Mouse (Mus musculus): ENCODE measurements around the gene Tbc1d5.

- TF ChIP-seq CTCF (IDR thresholded peaks at IDR 0.05; ENCODE audit: control insufficient read depth, insufficient read depth, insufficient read length) = no peak
- no peak for TF ChIP-seq USF1 (IDR thresholded peaks at IDR 0.05; ENCODE audit: low read depth)
- no peak for TF ChIP-seq CEBPB (IDR thresholded peaks at IDR 0.05; ENCODE audit: low read depth)
- no peak for TF ChIP-seq MAX (IDR thresholded peaks at IDR 0.05)
- no peak for TF ChIP-seq MYOG (IDR thresholded peaks at IDR 0.05; ENCODE audit: control insufficient read depth, extremely low read depth, insufficient read length)
- no peak for TF ChIP-seq MYOD1 (IDR thresholded peaks at IDR 0.05; ENCODE audit: control insufficient read depth, insufficient read length, low read depth)
- TF ChIP-seq FOSL1 (IDR thresholded peaks at IDR 0.05; ENCODE audit: insufficient read depth, low read length, poor library complexity, severe bottlenecking) = no peak
These were observed 427.2 kb downstream of the Tbc1d5 start for GRCm38 (mm10) chr17:50751911-50752310.
